Mouse (Mus musculus): ENCODE data around the gene Grap. TPM values are rescaled to one million over a fixed set of nuclear protein-coding genes. Genes with fewer than 3 reads are reported as not detected.
"Not testable (repeated sequence)": the region's sequence is repeated elsewhere in the genome, so short reads cannot be mapped to it uniquely, and the experiment has no call there.

The Grap gene
- polyA plus RNA-seq, 2 experiments = 1.6 to 2.1 TPM

GRCm38 (mm10) chr11:61638764-61639536 lies 14.1 kb upstream of the Grap start:
- H3K4me2 ChIP-seq (ENCODE audit: low read depth) = no peak overlapping the region
- no peaks in the 10 kb centered on the region for H3K9me3 ChIP-seq (ENCODE audit: control insufficient read depth, low read length)
- no peaks in the 10 kb centered on the region for H3K27me3 ChIP-seq (ENCODE audit: control insufficient read depth, insufficient read depth, low read length)
- 22% methylated on average over 12 of the region's 12 CpGs for WGBS (ENCODE audit: insufficient replicate concordance)
- H3K9ac ChIP-seq (replicated peaks) = no peak overlapping the region
- ATAC-seq (ENCODE audit: insufficient read depth) (no peak), DNase-seq (ENCODE audit: low read depth in 3 of 3, low spot score in 3 of 3) (no peak)
- H3K36me3 ChIP-seq (replicated peaks; ENCODE audit: control insufficient read depth, insufficient read depth, low read depth) = no peaks in the 10 kb centered on the region
- 0 out of 4 replicates have a peak, but pooled peaks cover 0 to 2% of the 10 kb centered on the region in 2 experiments for H3K4me1 ChIP-seq (replicated peaks; ENCODE audit: control insufficient read depth in 2 of 2, insufficient read depth in 2 of 2, low read length in 1 of 2)
- TF ChIP-seq CTCF (IDR thresholded peaks at IDR 0.05; ENCODE audit: low read depth) (no peak), EP300 (IDR thresholded peaks at IDR 0.05; ENCODE audit: low read depth) (no peak)
- no peak overlapping the region for H3K4me3 ChIP-seq (ENCODE audit: insufficient read depth in 1 of 2, low read depth in 2 of 2, low read length in 2 of 2)
- H3K27ac ChIP-seq = no peak overlapping the region

GRCm38 (mm10) chr11:61639601-61640177 lies 13.4 kb upstream of the Grap start:
- Histone ChIP-seq H3K27ac (no peak overlapping the region), H3K4me3 (ENCODE audit: insufficient read depth in 1 of 2, low read depth in 2 of 2, low read length in 2 of 2) (no peak overlapping the region), H3K9ac (replicated peaks) (no peak overlapping the region), H3K27me3 (ENCODE audit: control insufficient read depth, insufficient read depth, low read length) (no peaks in the 10 kb centered on the region), H3K36me3 (replicated peaks; ENCODE audit: control insufficient read depth, insufficient read depth, low read depth) (no peaks in the 10 kb centered on the region), H3K9me3 (ENCODE audit: control insufficient read depth, low read length) (no peaks in the 10 kb centered on the region), H3K4me2 (ENCODE audit: low read depth) (no peak overlapping the region), H3K4me1 (replicated peaks; ENCODE audit: control insufficient read depth in 2 of 2, insufficient read depth in 2 of 2, low read length in 1 of 2) (0 out of 4 replicates have a peak, but pooled peaks cover 0 to 2% of the 10 kb centered on the region in 2 experiments)
- ATAC-seq (ENCODE audit: insufficient read depth) = no peak
- DNase-seq (ENCODE audit: low read depth in 3 of 3, low spot score in 3 of 3) = no peak
- WGBS (ENCODE audit: insufficient replicate concordance) = 63% methylated on average over 6 of the region's 6 CpGs
- TF ChIP-seq EP300 (IDR thresholded peaks at IDR 0.05; ENCODE audit: low read depth) (no peak), CTCF (IDR thresholded peaks at IDR 0.05; ENCODE audit: low read depth) (no peak)

- DNase-seq (ENCODE audit: low read depth in 3 of 3, low spot score in 3 of 3); H3K4me3 ChIP-seq (ENCODE audit: insufficient read depth in 1 of 2, low read depth in 2 of 2, low read length in 2 of 2); ATAC-seq (ENCODE audit: insufficient read depth): not testable (repeated sequence)
These were observed 12.5 kb upstream of the Grap start for GRCm38 (mm10) chr11:61640585-61640984.

GRCm38 (mm10) chr11:61642106-61642505 lies 11.0 kb upstream of the Grap start:
- Histone ChIP-seq H3K27ac (no peak overlapping the region), H3K27me3 (ENCODE audit: control insufficient read depth, insufficient read depth, low read length) (no peaks in the 10 kb centered on the region), H3K9me3 (ENCODE audit: control insufficient read depth, low read length) (no peaks in the 10 kb centered on the region), H3K36me3 (replicated peaks; ENCODE audit: control insufficient read depth, insufficient read depth, low read depth) (no peaks in the 10 kb centered on the region), H3K4me3 (ENCODE audit: insufficient read depth in 1 of 2, low read depth in 2 of 2, low read length in 2 of 2) (no peak overlapping the region), H3K4me1 (replicated peaks; ENCODE audit: control insufficient read depth in 2 of 2, insufficient read depth in 2 of 2, low read length in 1 of 2) (0 out of 4 replicates have a peak, but pooled peaks cover 0 to 2% of the 10 kb centered on the region in 2 experiments), H3K9ac (replicated peaks) (no peak overlapping the region), H3K4me2 (ENCODE audit: low read depth) (no peak overlapping the region)
- TF ChIP-seq CTCF (IDR thresholded peaks at IDR 0.05; ENCODE audit: low read depth) (no peak), EP300 (IDR thresholded peaks at IDR 0.05; ENCODE audit: low read depth) (no peak)
- 41% methylated on average over 7 of the region's 7 CpGs for WGBS (ENCODE audit: insufficient replicate concordance)
- DNase-seq (ENCODE audit: low read depth in 3 of 3, low spot score in 3 of 3) (no peak), ATAC-seq (ENCODE audit: insufficient read depth) (no peak)

More at GRCm38 (mm10) chr11:61640585-61640984, 12.5 kb upstream of the Grap start:
- WGBS (ENCODE audit: insufficient replicate concordance) = 54% methylated on average over 9 of the region's 9 CpGs
- not testable (repeated sequence) for H3K4me1 ChIP-seq (replicated peaks; ENCODE audit: control insufficient read depth in 2 of 2, insufficient read depth in 2 of 2, low read length in 1 of 2); H3K27me3 ChIP-seq (ENCODE audit: control insufficient read depth, insufficient read depth, low read length); H3K36me3 ChIP-seq (replicated peaks; ENCODE audit: control insufficient read depth, insufficient read depth, low read depth); H3K9me3 ChIP-seq (ENCODE audit: control insufficient read depth, low read length); H3K27ac ChIP-seq; H3K9ac ChIP-seq (replicated peaks); H3K4me2 ChIP-seq (ENCODE audit: low read depth)

- no peaks in the 10 kb centered on the region for H3K27me3 ChIP-seq (ENCODE audit: control insufficient read depth, insufficient read depth, low read length)
- H3K27ac ChIP-seq = no peak overlapping the region
- 50% methylated on average over 5 of the region's 5 CpGs for WGBS (ENCODE audit: insufficient replicate concordance)
- DNase-seq (ENCODE audit: low read depth in 3 of 3, low spot score in 3 of 3) (no peak), ATAC-seq (ENCODE audit: insufficient read depth) (no peak)
- H3K36me3 ChIP-seq (replicated peaks; ENCODE audit: control insufficient read depth, insufficient read depth, low read depth) = no peaks in the 10 kb centered on the region
- H3K9ac ChIP-seq (replicated peaks) = no peak overlapping the region
- no peak overlapping the region for H3K4me3 ChIP-seq (ENCODE audit: insufficient read depth in 1 of 2, low read depth in 2 of 2, low read length in 2 of 2)
- H3K4me2 ChIP-seq (ENCODE audit: low read depth) = no peak overlapping the region
- TF ChIP-seq CTCF (IDR thresholded peaks at IDR 0.05; ENCODE audit: low read depth) (no peak), EP300 (IDR thresholded peaks at IDR 0.05; ENCODE audit: low read depth) (no peak)
- H3K4me1 ChIP-seq (replicated peaks; ENCODE audit: control insufficient read depth in 2 of 2, insufficient read depth in 2 of 2, low read length in 1 of 2) = 0 out of 4 replicates have a peak, but pooled peaks cover 0 to 2% of the 10 kb centered on the region in 2 experiments
- H3K9me3 ChIP-seq (ENCODE audit: control insufficient read depth, low read length) = no peaks in the 10 kb centered on the region
These were observed 9.7 kb upstream of the Grap start for GRCm38 (mm10) chr11:61643184-61643961.
